Mouse (Mus musculus) WW6 (cell line): Measurements from ENCODE around the gene Irf7.
"Not testable (repeated sequence)": the region's sequence is repeated elsewhere in the genome, so short reads cannot be mapped to it uniquely, and the experiment has no call there.

Source experiments
- DNase-seq: peaks from one replicate; pipeline ENCODE4 v3.0.0-alpha.2; 2013; ENCODE audit warnings: low read depth, low spot score

Irf7 gene

GRCm38 (mm10) chr7:141275356-141275755 lies 9.1 kb upstream of the Irf7 start:
- DNase-seq, result no peak

- no peak for DNase-seq
These were observed 4.3 kb upstream of the Irf7 start for GRCm38 (mm10) chr7:141270631-141271030.

GRCm38 (mm10) chr7:141269273-141269545 lies 2.9 kb upstream of the Irf7 start:
- no peak for DNase-seq

- no peak for DNase-seq
These were observed 2.4 kb upstream of the Irf7 start for GRCm38 (mm10) chr7:141268466-141269272.

- DNase-seq, result no peak
These were observed 906 bp downstream of the Irf7 start for GRCm38 (mm10) chr7:141265411-141265738.

GRCm38 (mm10) chr7:141264761-141265410 lies 1.4 kb downstream of the Irf7 start:
- no peak for DNase-seq

- no peak for DNase-seq
These were observed 2.1 kb downstream of the Irf7 start for GRCm38 (mm10) chr7:141264041-141264700.

GRCm38 (mm10) chr7:141263640-141264039 lies 2.6 kb downstream of the Irf7 start:
- DNase-seq, result no peak

GRCm38 (mm10) chr7:141261480-141261879 lies 4.8 kb downstream of the Irf7 start:
- DNase-seq, result no peak

GRCm38 (mm10) chr7:141256159-141256558 lies 10.1 kb downstream of the Irf7 start:
- no peak for DNase-seq

GRCm38 (mm10) chr7:141250486-141250885 lies 15.8 kb downstream of the Irf7 start:
- not testable (repeated sequence) for DNase-seq

GRCm38 (mm10) chr7:141231551-141231950 lies 34.7 kb downstream of the Irf7 start:
- no peak for DNase-seq

- no peak for DNase-seq
These were observed 35.2 kb downstream of the Irf7 start for GRCm38 (mm10) chr7:141231111-141231510.

GRCm38 (mm10) chr7:141230570-141230969 lies 35.7 kb downstream of the Irf7 start:
- no peak for DNase-seq

GRCm38 (mm10) chr7:141229702-141230101 lies 36.6 kb downstream of the Irf7 start:
- DNase-seq, result no peak

GRCm38 (mm10) chr7:141228279-141229067 lies 37.8 kb downstream of the Irf7 start, which contains the start of gene Phrf1:
Phrf1 (plus strand) TSS chr7:141228784.
- peak; percentile 67 for DNase-seq

- DNase-seq, result no peak
These were observed 38.5 kb downstream of the Irf7 start for GRCm38 (mm10) chr7:141227796-141228195.

- no peak for DNase-seq
These were observed 39.7 kb downstream of the Irf7 start for GRCm38 (mm10) chr7:141226535-141226934.

- no peak for DNase-seq
These were observed 43.5 kb downstream of the Irf7 start for GRCm38 (mm10) chr7:141222696-141223215.

GRCm38 (mm10) chr7:141222126-141222467 lies 44.2 kb downstream of the Irf7 start:
- no peak for DNase-seq

GRCm38 (mm10) chr7:141221249-141222125 lies 44.8 kb downstream of the Irf7 start:
- DNase-seq, result peak; percentile 88
